Mouse (Mus musculus): ENCODE measurements around the gene Plcl2. TPM values are rescaled to one million over a fixed set of nuclear protein-coding genes. Genes with fewer than 3 reads are reported as not detected.

Gene Plcl2
- 7.4 and 7.7 TPM in 2 replicates for polyA plus RNA-seq (2016; fragmentation: Nextera tagmentation; extraction: Ambion mirVana)

GRCm38 (mm10) chr17:50509251-50510104, at the start of gene Plcl2:
TSS of gene Plcl2 (plus strand) at chr17:50509403.
- Histone ChIP-seq H3K27me3 (0 out of 2 replicates have a peak, but pooled peaks cover 5% of the 10 kb centered on the region), H3K36me3 (no peaks in the 10 kb centered on the region)
- WGBS, result under 1% methylated on average over 59 of the region's 95 CpGs

GRCm38 (mm10) chr17:50460301-50460700, 48.9 kb upstream of the Plcl2 start:
- 89% methylated on average over 8 of the region's 8 CpGs for WGBS

More at GRCm38 (mm10) chr17:50509251-50510104, at the start of gene Plcl2:
- H3K9me3 ChIP-seq, result no peaks in the 10 kb centered on the region
- H3K27ac ChIP-seq (replicated peaks), result peak within 1 kb of the TSS; percentile 91
- peak within 1 kb of the TSS; percentile 92 for H3K9ac ChIP-seq (replicated peaks)
- ATAC-seq (ENCODE audit: low FRiP score, low read depth), result peak; percentile 76
- peak within 1 kb of the TSS; percentile 87 for H3K4me3 ChIP-seq
- H3K4me1 ChIP-seq, result peaks cover 18% of the 10 kb centered on the region
- H3K4me2 ChIP-seq (replicated peaks), result peak within 1 kb of the TSS; percentile 68

GRCm38 (mm10) chr17:50467438-50467837, 41.8 kb upstream of the Plcl2 start:
- Histone ChIP-seq H3K27ac (replicated peaks) (no peak overlapping the region), H3K27me3 (no peaks in the 10 kb centered on the region), H3K4me1 (peaks cover 22% of the 10 kb centered on the region), H3K36me3 (no peaks in the 10 kb centered on the region), H3K9ac (replicated peaks) (no peak overlapping the region), H3K4me3 (no peak overlapping the region), H3K9me3 (no peaks in the 10 kb centered on the region), H3K4me2 (replicated peaks) (no peak overlapping the region)
- no peak for ATAC-seq (ENCODE audit: low FRiP score, low read depth)
- WGBS, result 77% methylated on average over 2 of the region's 2 CpGs

More at GRCm38 (mm10) chr17:50460301-50460700, 48.9 kb upstream of the Plcl2 start:
- Histone ChIP-seq H3K9me3 (no peaks in the 10 kb centered on the region), H3K27me3 (no peaks in the 10 kb centered on the region), H3K4me2 (replicated peaks) (no peak overlapping the region), H3K4me3 (no peak overlapping the region), H3K9ac (replicated peaks) (no peak overlapping the region), H3K36me3 (no peaks in the 10 kb centered on the region), H3K27ac (replicated peaks) (no peak overlapping the region), H3K4me1 (no peaks in the 10 kb centered on the region)
- ATAC-seq (ENCODE audit: low FRiP score, low read depth), result no peak

- Histone ChIP-seq H3K27me3 (no peaks in the 10 kb centered on the region), H3K36me3 (no peaks in the 10 kb centered on the region), H3K4me1 (peaks cover 22% of the 10 kb centered on the region), H3K4me2 (replicated peaks) (no peak overlapping the region), H3K27ac (replicated peaks) (no peak overlapping the region), H3K9me3 (no peaks in the 10 kb centered on the region), H3K9ac (replicated peaks) (no peak overlapping the region), H3K4me3 (no peak overlapping the region)
- ATAC-seq (ENCODE audit: low FRiP score, low read depth), result no peak
- WGBS, result 72% methylated on average over 5 of the region's 5 CpGs
These were observed 40.1 kb upstream of the Plcl2 start for GRCm38 (mm10) chr17:50469126-50469525.

GRCm38 (mm10) chr17:50469543-50470431, 39.4 kb upstream of the Plcl2 start:
- Histone ChIP-seq H3K4me1 (peaks cover 22% of the 10 kb centered on the region), H3K36me3 (no peaks in the 10 kb centered on the region), H3K9ac (replicated peaks) (no peak overlapping the region), H3K9me3 (no peaks in the 10 kb centered on the region), H3K4me2 (replicated peaks) (peak overlapping the region; percentile 45), H3K27me3 (no peaks in the 10 kb centered on the region), H3K4me3 (no peak overlapping the region), H3K27ac (replicated peaks) (peak overlapping the region; percentile 58)
- WGBS, result 12% methylated on average over 13 of the region's 13 CpGs
- ATAC-seq (ENCODE audit: low FRiP score, low read depth), result peak; percentile 88

GRCm38 (mm10) chr17:50470432-50471078, 38.6 kb upstream of the Plcl2 start:
- Histone ChIP-seq H3K27me3 (no peaks in the 10 kb centered on the region), H3K9ac (replicated peaks) (no peak overlapping the region), H3K4me3 (no peak overlapping the region), H3K36me3 (no peaks in the 10 kb centered on the region), H3K4me2 (replicated peaks) (peak overlapping the region; percentile 45), H3K4me1 (peaks cover 22% of the 10 kb centered on the region), H3K27ac (replicated peaks) (peak overlapping the region; percentile 58), H3K9me3 (no peaks in the 10 kb centered on the region)
- 0 out of 2 replicates have a peak, but pooled peaks have one; percentile 34 for ATAC-seq (ENCODE audit: low FRiP score, low read depth)
- 33% methylated on average over 16 of the region's 16 CpGs for WGBS

DNA sequence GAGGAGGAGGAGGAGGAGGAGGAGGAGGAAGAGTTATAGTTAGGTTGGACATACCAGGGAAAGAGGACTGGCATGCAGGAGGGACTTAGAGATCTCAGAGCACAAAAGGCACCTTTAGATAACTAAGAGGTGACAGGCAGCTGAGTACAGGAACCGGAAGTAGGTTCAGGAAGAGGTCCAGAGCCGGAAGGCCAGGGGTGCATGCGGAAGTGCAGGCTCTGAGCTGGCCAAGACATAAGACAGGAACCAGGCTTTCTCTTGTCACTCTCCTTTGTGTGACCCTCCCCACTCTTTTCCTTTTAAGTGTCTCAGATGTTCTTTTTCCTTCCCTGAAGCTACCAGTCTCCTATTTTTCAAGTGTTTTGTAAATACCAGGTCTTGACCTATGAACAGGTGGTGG, 38.0 kb upstream of the Plcl2 start:
- no peaks in the 10 kb centered on the region for H3K27me3 ChIP-seq
- no peak overlapping the region for H3K9ac ChIP-seq (replicated peaks)
- ATAC-seq (ENCODE audit: low FRiP score, low read depth), result no peak
- H3K4me2 ChIP-seq (replicated peaks), result no peak overlapping the region
- no peaks in the 10 kb centered on the region for H3K36me3 ChIP-seq
- H3K4me3 ChIP-seq, result no peak overlapping the region
- no peaks in the 10 kb centered on the region for H3K9me3 ChIP-seq
- H3K27ac ChIP-seq (replicated peaks), result no peak overlapping the region
- H3K4me1 ChIP-seq, result peaks cover 22% of the 10 kb centered on the region
- 80% methylated on average over 3 of the region's 3 CpGs for WGBS

- H3K9ac ChIP-seq (replicated peaks), result no peak overlapping the region
- no peak overlapping the region for H3K4me3 ChIP-seq
- H3K36me3 ChIP-seq, result no peaks in the 10 kb centered on the region
- no peak overlapping the region for H3K27ac ChIP-seq (replicated peaks)
- H3K9me3 ChIP-seq, result no peaks in the 10 kb centered on the region
- H3K4me2 ChIP-seq (replicated peaks), result no peak overlapping the region
- WGBS, result 91% methylated on average over 4 of the region's 4 CpGs
- no peaks in the 10 kb centered on the region for H3K4me1 ChIP-seq
- ATAC-seq (ENCODE audit: low FRiP score, low read depth), result no peak
- H3K27me3 ChIP-seq, result no peaks in the 10 kb centered on the region
These were observed 31.9 kb upstream of the Plcl2 start for GRCm38 (mm10) chr17:50477277-50477676.

GRCm38 (mm10) chr17:50480867-50481266, 28.3 kb upstream of the Plcl2 start:
- Histone ChIP-seq H3K4me1 (no peaks in the 10 kb centered on the region), H3K9ac (replicated peaks) (no peak overlapping the region), H3K27me3 (no peaks in the 10 kb centered on the region), H3K27ac (replicated peaks) (no peak overlapping the region), H3K4me2 (replicated peaks) (no peak overlapping the region), H3K36me3 (no peaks in the 10 kb centered on the region), H3K4me3 (no peak overlapping the region), H3K9me3 (no peaks in the 10 kb centered on the region)
- no peak for ATAC-seq (ENCODE audit: low FRiP score, low read depth)
- 83% methylated on average over 7 of the region's 7 CpGs for WGBS

- 89% methylated on average over 7 of the region's 7 CpGs for WGBS
- no peaks in the 10 kb centered on the region for H3K36me3 ChIP-seq
- no peak overlapping the region for H3K9ac ChIP-seq (replicated peaks)
- no peak overlapping the region for H3K27ac ChIP-seq (replicated peaks)
- H3K4me1 ChIP-seq, result no peaks in the 10 kb centered on the region
- H3K9me3 ChIP-seq, result no peaks in the 10 kb centered on the region
- H3K27me3 ChIP-seq, result no peaks in the 10 kb centered on the region
- no peak for ATAC-seq (ENCODE audit: low FRiP score, low read depth)
- H3K4me3 ChIP-seq, result no peak overlapping the region
- no peak overlapping the region for H3K4me2 ChIP-seq (replicated peaks)
These were observed 25.5 kb upstream of the Plcl2 start for GRCm38 (mm10) chr17:50483700-50484099.

GRCm38 (mm10) chr17:50484981-50485380, 24.2 kb upstream of the Plcl2 start:
- Histone ChIP-seq H3K36me3 (no peaks in the 10 kb centered on the region), H3K4me2 (replicated peaks) (no peak overlapping the region), H3K4me1 (no peaks in the 10 kb centered on the region), H3K27me3 (no peaks in the 10 kb centered on the region), H3K9ac (replicated peaks) (no peak overlapping the region), H3K27ac (replicated peaks) (no peak overlapping the region), H3K9me3 (no peaks in the 10 kb centered on the region), H3K4me3 (no peak overlapping the region)
- ATAC-seq (ENCODE audit: low FRiP score, low read depth), result no peak
- 85% methylated on average over 5 of the region's 5 CpGs for WGBS
